In genomic region chr3:68586646-68587064, GRCm38 (mm10) we compare ENCODE assay signal across 10 mouse cellular contexts.
A peak's percentile ranks its signal among the peaks of the same experiment; 100 is the strongest.
DNase-seq lines count a peak whose midpoint lies in the region; ATAC-seq lines count a peak whose summit lies in the region.
"Had no signal": no experiment of that assay in that cellular context is flagged by ENCODE, and none has a peak within 500 bp of the region (broad histone marks: within the 10 kb centered on the region; RNA-seq: fewer than 3 reads in every experiment).

No protein-coding gene starts in this region.

- H3K4me3 ChIP-seq in neural tube, embryonic 15.5 days (replicated peaks), result no peak overlapping the region
- H3K4me3 ChIP-seq in kidney, embryonic 15.5 days (replicated peaks), result no peak overlapping the region
- H3K4me3 ChIP-seq in neural tube, embryonic 11.5 days (ENCODE audit: low read depth, low read length), result no peak overlapping the region

- H3K27ac ChIP-seq in neural tube, embryonic 15.5 days (replicated peaks), result no peak overlapping the region
- peak overlapping the region; percentile 78 for H3K27ac ChIP-seq in kidney, embryonic 15.5 days
- peak overlapping the region; percentile 54 for H3K27ac ChIP-seq in neural tube, embryonic 11.5 days (ENCODE audit: low read depth, low read length)

- no peaks in the 10 kb centered on the region for H3K27me3 ChIP-seq in neural tube, embryonic 15.5 days (replicated peaks)
- no peaks in the 10 kb centered on the region for H3K27me3 ChIP-seq in kidney, embryonic 15.5 days
- H3K27me3 ChIP-seq in neural tube, embryonic 11.5 days (ENCODE audit: control insufficient read depth, insufficient read depth, low read length), result no peaks in the 10 kb centered on the region

- ATAC-seq in neural tube, embryonic 15.5 days (ENCODE audit: low FRiP score), result no peak
- peak; percentile 26; the same call in 1 of the 2 replicates for ATAC-seq in kidney, embryonic 15.5 days (replicated peaks; ENCODE audit: low FRiP score)
- ATAC-seq in neural tube, embryonic 11.5 days (ENCODE audit: insufficient read depth, low FRiP score, low TSS enrichment), result no peak

- DNase-seq in neural tube, embryonic 10.5 days (ENCODE audit: extremely low spot score, low spot score), result peak; percentile 33
- peak; percentile 66 for DNase-seq in heart, adult 8-10 months (ENCODE audit: low spot score)
- peak; percentile 29 for DNase-seq in neural tube, embryonic 11.5 days (ENCODE audit: low spot score)
- no peak for DNase-seq in B cell, adult 2 months
- DNase-seq in frontal cortex, postnatal 36 days (ENCODE audit: low spot score in 2 of 2), result no peak
- DNase-seq in layer of hippocampus, adult 18-20 months (ENCODE audit: low spot score in 2 of 2), result no peak
- DNase-seq: lung, postnatal 4 days; retina, postnatal 1 day had no signal

- H3K9me3 ChIP-seq in neural tube, embryonic 15.5 days (replicated peaks), result no peaks in the 10 kb centered on the region
- H3K9me3 ChIP-seq in kidney, embryonic 15.5 days (replicated peaks), result no peaks in the 10 kb centered on the region
- no peaks in the 10 kb centered on the region for H3K9me3 ChIP-seq in neural tube, embryonic 11.5 days (ENCODE audit: control insufficient read depth, low read length)

- no peaks in the 10 kb centered on the region for H3K36me3 ChIP-seq in neural tube, embryonic 15.5 days
- H3K36me3 ChIP-seq in kidney, embryonic 15.5 days, result no peaks in the 10 kb centered on the region
- H3K36me3 ChIP-seq in neural tube, embryonic 11.5 days (ENCODE audit: control insufficient read depth, insufficient read depth, low read length), result no peaks in the 10 kb centered on the region

- no peak overlapping the region for H3K4me2 ChIP-seq in neural tube, embryonic 15.5 days
- no peak overlapping the region for H3K4me2 ChIP-seq in kidney, embryonic 15.5 days
- H3K4me2 ChIP-seq in neural tube, embryonic 11.5 days (ENCODE audit: low read depth), result no peak overlapping the region

- H3K9ac ChIP-seq in neural tube, embryonic 15.5 days (replicated peaks), result no peak overlapping the region
- no peak overlapping the region for H3K9ac ChIP-seq in kidney, embryonic 15.5 days
- H3K9ac ChIP-seq in neural tube, embryonic 11.5 days (ENCODE audit: low read length), result no peak overlapping the region; the same call in 1 of the 2 replicates

- peaks cover 72% of the 10 kb centered on the region for H3K4me1 ChIP-seq in neural tube, embryonic 15.5 days
- H3K4me1 ChIP-seq in kidney, embryonic 15.5 days, result peaks cover 63% of the 10 kb centered on the region
- peaks cover 51% of the 10 kb centered on the region for H3K4me1 ChIP-seq in neural tube, embryonic 11.5 days (ENCODE audit: control insufficient read depth, insufficient read depth, low read length)

- 21% methylated on average over 9 of the region's 9 CpGs for WGBS in neural tube, embryonic 15.5 days
- WGBS in kidney, embryonic 15.5 days, result 28% methylated on average over 9 of the region's 9 CpGs
- WGBS in neural tube, embryonic 11.5 days, result 38% methylated on average over 9 of the region's 9 CpGs

Comparison
In these comparisons a context has a peak if more than half of its experiments do, and no peak if none do; other contexts are left out.
1. DNase-seq: peak in neural tube, embryonic 10.5 days (single experiment), heart, adult 8-10 months (single experiment) and neural tube, embryonic 11.5 days (single experiment); none in B cell, adult 2 months (0 of 2), frontal cortex, postnatal 36 days (0 of 2) and layer of hippocampus, adult 18-20 months (0 of 2).